Mouse (Mus musculus): ENCODE measurements around the gene Evi2b.

Evi2b gene

DNA sequence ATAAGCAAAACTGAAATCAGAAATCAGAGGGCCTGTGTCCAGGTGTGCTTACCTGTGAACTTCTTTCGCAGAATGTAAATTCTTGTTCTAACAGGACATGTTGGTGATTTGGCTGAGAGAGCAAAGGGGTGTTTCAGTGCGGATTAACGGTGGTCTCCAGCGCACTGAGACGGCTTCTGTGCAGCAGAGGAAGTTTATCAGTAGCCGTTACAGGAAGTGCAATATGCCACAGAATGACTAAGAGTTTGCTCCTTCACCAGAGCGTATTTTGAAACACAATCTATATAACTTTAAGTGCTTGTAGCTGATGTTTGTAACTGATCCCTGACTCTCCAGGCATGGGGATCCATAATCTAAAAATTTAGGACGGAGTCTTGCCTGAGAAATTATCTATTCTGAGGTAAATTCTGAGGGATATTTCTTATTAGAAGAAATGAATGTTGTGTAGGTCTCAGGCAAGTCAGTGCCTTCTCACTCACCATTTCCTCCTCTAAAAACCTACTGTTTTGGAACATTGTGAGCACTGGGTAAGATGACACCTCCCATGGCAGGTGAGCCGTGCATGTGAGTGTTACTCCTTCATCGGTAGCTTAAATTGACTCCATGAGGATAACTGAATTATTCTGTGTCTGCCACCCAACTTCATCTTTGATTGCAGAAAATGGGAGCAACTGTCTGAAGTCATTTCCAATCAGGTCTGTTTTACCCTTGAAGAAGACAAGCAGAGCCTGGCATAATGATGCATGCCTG lies at the start of gene Evi2b:
Evi2b (minus strand) TSS at position 203 of the 750 bp plus-strand sequence.
- DNase-seq (ENCODE audit: low read depth, low spot score): no peak

DNA sequence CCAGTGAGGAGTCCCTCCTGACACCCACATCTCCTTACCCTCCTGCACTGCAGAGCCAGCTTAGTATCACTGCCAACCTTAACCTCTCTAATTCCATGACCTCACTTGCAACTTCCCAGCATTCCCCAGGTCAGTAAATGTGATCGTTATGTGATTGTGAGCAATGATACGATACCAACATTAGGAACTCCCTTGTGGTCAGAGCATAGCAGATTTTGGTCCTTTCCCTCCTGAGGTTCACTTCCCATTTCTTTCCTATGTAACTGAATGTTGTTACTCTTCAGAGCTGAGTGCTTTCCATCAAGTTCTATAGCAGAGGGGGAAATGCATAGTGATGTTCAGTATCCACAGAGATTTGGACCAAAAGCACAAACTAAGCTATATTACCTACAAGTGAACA lies 46.8 kb upstream of the Evi2b start:
- DNase-seq (ENCODE audit: low read depth, low spot score): no peak

DNA sequence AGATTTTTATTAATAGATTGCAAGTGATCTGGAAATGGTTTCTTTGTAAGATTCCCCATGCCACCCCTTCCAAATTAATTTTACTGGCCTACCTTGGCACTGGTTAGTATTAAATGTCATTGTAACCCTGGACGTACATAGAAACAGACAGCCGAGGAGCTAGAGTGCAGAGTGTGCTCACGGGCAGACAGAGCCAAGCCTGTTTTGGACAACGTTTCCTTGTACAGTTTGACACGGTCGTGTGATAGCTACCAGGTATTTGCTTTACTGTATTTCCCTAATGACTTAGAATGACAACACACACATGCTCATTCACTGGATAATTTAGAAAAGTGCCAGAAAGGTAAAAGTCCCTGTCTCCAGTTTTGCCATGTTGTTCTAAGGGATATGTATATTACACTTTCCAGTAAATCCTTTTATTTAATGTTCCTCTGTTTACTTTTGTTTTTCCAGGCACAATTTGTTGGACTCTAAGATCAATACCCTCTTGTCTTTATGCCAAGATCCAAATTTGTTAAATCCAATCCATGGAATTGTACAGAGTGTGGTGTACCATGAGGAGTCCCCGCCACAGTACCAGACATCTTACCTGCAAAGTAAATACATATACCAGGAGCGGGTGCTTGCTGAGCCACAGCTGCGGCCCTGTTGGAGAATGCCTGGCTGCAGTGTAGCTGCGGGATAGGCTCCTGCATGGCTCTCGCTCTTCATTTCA lies 44.8 kb upstream of the Evi2b start:
- no peak for DNase-seq (ENCODE audit: low read depth, low spot score)

DNA sequence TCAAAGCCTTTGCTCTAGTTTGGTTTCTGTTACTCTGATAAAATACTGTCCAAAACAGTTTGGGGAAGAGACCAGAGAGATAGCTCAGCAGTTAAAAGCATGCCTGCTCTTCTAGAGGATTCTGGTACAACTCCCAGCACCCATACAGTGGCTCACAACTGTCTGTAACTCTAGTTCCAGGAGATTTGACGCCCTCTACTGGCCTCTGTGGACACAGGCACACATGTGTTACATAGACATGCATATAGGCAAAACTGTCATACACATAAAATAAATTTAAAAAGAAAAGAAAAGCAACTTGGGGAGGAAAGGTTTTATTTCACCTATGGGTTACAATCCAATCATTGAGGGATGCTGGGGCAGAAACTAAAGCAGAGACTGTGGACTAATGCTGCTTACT lies 43.4 kb upstream of the Evi2b start:
- DNase-seq (ENCODE audit: low read depth, low spot score): no peak

DNA sequence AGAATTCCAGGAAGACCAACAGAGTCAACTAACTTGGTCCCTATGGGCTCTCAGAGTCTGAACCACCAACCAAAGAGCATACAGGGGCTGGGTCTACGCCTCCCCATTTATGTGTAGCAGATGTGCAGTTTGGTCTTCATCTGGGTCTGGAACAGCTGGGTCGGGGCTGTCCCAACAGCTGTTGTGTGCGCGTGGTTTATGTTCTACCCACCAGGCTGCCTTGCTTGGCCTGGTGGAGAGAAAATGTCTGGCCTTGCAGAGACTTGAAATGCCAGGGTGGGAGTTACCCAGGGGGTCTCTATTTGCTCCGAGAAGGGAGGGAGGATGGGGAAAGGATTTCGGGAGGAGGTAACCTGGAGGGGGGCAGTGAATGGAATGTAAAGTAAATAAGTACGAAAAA lies 39.9 kb upstream of the Evi2b start:
- DNase-seq (ENCODE audit: low read depth, low spot score): no peak

DNA sequence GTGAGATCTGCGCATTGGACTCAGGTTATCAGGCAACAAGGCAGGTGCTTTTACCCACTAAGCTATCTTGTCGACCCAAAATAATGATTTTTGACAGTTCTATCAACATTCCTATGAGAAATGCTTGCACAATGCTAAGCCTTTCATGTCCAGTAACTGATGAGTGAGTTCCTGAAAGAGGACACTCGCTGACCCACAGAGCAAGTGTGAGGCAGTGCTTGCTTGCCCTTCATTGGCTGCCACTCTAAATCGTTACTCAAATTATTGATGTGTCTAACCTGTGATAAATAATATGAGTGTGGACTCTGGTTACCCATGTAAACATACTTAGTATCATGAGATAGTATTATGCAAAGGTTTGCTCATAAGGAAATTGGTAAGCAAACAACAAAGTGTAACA lies 37.0 kb upstream of the Evi2b start:
- no peak for DNase-seq (ENCODE audit: low read depth, low spot score)

DNA sequence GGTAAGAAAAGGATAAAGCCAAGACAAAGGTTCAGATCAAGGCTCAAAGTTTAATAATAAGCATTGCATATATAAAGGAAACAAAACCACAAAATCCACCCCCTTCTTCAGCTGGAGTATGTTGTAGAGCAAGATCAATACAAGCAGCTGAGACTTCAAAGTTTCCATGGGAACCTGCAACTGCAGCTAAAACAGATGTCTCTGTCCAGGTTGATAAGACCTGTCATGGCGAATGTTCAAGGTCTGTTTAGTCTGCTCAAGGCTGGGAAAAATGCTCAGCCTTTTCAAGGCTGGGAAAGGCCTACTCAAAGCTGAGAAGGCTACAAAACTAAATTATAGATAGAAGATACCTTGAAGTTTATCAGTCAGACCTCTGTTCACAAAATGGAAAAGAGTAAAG lies 29.1 kb upstream of the Evi2b start:
- no peak for DNase-seq (ENCODE audit: low read depth, low spot score)

DNA sequence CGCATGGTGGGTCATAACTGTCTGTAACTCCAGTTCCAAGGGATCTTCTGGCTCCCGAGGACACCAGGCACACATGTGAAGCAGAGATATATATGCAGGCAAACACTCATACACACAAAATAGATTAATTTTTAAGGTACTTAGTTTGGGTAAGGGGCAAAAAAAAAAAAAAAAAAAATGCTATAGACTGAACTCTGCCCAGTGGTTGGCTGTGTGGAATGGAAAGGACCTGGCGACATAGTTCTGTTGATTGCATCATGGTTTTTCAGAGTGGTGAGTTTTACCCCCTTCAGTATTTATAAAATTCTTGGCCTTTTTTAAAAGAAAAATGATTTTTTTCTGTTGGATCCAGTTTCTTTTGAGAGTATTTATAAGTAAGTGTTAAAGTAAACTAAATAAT lies 12.7 kb upstream of the Evi2b start:
- no peak for DNase-seq (ENCODE audit: low read depth, low spot score)

DNA sequence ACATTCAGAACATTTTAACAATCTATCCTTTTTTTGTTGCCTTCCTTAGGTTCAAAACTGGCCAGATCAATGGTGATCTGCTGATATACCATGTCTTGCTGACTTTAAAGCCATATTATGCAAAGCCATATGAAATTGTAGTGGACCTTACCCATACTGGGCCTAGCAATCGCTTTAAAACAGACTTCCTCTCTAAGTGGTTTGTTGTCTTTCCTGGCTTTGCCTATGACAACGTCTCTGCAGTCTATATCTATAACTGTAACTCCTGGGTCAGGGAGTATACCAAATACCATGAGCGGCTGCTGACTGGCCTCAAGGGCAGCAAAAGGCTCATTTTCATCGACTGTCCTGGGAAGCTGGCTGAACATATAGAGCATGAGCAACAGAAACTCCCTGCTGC lies 12.0 kb upstream of the Evi2b start:
- DNase-seq (ENCODE audit: low read depth, low spot score): no peak

DNA sequence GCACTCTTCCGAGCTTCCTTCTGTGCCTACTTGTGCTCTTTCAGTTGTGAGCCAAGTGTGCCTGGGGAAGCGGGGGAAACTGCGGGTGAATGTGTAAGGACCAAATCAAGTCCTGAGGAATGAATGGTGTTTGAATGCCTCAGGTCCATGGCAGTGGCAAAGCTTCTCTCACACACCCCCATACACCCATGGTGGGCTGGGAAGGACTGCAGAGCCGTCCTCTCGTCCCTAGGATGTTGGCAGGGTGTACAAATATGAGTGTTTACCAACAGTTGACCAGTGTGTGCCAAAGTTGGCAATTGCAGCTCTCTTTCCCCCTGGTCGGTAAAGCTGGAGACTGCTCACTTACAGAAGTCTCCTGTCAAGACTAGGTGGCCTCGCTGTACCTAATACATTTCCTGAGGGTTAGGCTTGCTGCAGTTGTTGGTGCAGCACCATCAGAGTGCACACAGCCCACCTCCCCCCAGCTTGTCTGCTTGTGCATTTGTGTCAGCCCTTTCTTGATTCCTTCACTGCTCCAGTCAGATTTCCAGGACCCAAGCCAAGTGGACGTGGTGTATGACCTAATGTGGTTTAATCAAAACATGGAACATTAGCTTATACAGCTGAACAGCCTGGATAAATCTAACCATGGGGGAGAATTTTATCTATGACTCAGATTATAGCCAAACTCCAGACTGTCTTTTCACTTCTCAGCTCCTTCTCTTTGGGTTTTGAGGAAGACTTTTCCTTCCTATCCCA lies 10.6 kb upstream of the Evi2b start:
- DNase-seq (ENCODE audit: low read depth, low spot score): no peak

DNA sequence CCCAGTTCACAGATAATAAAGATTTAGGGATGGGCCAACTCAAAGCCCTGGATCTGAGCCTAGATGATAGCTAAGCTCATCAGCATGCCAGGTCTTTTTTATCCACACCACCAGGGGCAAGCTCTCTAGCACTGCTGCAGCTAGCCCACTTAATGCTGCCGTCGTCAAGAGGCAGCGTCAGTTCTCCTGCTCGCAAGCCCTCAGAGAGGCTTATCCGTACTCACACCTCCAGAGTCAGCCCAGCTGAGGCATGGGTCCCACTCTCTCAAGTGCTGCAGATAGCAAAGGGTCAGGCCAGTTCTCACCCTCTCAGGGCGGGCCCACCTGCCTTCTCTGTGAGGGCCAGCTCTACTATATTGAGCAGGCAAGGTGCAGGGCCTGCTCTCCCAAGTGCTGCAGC lies 9.7 kb upstream of the Evi2b start:
- no peak for DNase-seq (ENCODE audit: low read depth, low spot score)

DNA sequence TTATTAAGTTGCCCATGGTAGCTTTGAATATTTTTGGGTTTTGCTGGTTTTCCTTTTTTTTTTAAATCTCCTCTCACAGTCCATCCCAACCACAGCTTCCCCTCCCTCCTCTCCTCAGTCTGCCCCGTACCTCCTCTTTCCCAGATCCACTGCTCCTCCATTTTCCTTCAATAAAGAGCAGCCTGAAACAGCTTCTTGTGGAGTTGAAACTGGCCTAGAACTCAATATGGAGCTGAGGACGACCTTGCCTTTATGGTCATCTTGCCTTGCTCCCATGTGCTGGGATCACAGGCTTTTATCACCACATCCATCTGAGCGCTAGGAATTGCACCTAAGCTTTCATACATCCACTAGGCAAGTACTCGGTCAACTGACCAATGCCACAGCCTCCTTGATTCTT lies 7.9 kb upstream of the Evi2b start:
- no peak for DNase-seq (ENCODE audit: low read depth, low spot score)

DNA sequence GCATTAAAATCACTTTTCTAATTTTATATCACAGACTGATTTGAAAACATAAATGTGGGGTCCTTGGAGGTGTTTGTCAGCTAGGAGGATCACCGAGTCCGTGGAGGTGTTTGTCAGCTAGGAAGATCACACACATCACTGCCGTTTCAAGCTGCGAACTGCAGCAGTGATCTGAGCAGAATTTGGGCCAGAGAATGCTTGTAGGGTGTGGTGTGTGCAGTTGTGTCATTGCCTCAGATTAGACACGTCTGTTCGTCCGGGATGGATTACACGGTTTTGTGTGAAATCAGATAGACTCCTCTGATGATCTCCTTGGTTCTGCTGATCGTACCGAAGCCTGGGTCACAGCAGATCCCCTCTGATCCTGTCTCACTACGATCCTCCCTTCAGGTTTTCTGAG lies 7.2 kb upstream of the Evi2b start:
- peak; percentile 30 for DNase-seq (ENCODE audit: low read depth, low spot score)

DNA sequence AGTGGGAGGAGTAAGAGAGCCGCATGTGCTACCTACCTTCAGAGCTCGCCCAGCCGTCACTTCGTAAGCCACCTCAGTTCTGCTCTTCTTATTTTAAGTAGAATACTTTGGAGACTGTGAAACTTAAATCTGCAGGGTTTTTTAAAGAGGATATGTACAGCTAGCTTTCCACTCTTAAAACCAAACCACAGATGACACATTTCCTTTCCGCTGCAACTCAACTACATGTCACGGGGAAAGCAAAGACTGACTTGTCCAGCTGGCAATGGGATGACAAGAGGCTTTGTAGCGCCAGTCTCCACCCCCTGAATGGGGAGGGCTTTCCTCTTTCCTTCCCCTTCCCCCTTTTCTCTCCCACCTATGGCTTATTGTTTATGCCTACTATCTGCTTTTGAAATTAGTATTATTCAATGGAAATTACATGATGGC lies 6.8 kb upstream of the Evi2b start, which contains the start of the genes Evi2 and Evi2a:
Evi2 (minus strand) TSS at position 257 of the 429 bp plus-strand sequence.
Evi2a (minus strand) TSS at position 277 of the 429 bp plus-strand sequence.
- DNase-seq (ENCODE audit: low read depth, low spot score): peak; percentile 63

DNA sequence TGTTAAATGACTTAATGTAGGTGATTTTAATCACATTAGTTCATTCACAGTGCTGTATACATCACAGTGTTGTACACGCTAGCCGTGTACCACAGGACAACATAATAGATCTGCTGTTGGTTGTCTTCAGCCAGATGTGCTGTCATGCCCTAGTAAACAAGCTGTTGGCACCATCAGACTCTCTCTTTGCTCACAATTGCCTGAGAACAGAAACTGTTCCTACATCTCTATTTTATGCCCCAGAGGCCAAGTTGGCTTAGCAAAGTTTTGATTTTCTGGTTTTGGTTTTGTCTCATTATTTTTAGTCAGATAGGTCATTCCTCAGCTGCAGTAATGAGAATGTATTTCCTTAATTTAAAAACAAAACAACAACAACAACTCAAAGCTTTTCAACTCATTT lies 6.2 kb upstream of the Evi2b start:
- peak; percentile 18 for DNase-seq (ENCODE audit: low read depth, low spot score)

DNA sequence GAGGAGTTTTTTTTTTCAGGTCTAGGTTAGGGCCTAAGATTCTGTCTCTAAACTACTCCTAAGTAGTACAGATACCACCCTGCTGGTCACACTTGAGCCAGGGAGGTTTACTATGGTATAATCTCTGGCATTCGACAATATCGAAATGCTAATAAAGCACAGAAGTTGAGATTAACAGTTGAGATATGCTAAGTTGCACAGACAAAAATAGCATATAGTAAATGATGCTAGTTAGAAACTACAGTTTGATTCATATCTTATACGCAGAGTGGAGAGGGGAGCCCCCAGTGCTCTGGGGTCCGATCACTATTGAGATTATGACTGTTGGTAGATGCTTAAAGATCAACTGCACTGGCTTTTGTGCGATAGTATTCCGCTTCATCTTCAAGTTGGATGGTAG lies 5.7 kb upstream of the Evi2b start:
- no peak for DNase-seq (ENCODE audit: low read depth, low spot score)

DNA sequence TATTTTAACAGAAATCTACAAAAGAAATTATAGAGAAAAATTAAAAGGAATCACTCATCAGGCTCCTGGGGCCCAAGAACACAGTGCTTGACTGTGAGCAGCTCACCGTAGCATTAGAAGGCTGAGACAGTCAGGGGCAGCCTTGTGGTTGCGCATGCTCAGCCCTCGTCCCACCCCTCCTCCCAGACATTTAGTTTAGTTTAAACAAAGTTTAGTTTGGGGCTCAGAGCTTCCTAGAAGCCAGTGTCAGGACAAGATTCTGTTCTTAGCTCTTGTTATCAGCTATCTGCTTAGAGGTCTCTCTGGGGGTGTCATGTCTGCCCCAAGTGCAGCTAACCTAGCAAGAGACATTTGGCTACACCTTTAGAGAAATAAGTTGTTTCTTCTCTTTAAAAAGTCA lies 5.0 kb upstream of the Evi2b start:
- DNase-seq (ENCODE audit: low read depth, low spot score): no peak

DNA sequence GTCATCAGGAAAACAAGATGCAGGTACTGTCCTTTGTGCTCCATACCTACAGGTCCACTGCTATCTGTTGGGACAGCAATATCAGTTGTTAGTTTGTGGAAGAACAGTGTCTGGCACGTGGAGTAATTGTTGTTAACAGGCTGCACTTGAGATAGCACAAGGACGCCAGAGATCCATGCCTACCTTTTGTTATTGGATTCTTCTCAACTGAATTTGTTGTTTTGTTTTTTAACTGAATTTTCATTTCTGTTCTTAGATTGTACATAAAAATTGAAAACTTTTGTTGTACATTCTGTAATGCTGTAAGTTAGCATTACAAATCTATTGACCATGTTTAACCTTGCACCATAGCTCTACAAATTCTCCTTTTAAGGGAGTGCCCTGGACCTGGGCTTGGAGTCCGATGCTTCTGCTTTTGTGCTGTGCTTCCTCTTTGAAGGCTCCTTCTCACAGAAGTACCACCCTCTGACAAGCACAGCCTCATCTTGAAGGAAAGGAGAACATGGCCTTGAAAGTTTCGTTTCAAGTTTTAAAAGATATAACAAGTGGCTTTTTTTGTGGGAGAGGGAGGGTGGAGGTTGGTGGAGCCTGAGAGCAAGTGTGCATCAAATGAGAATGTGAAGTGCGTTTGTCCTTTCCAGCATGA lies 4.3 kb upstream of the Evi2b start:
- peak; percentile 54 for DNase-seq (ENCODE audit: low read depth, low spot score)

DNA sequence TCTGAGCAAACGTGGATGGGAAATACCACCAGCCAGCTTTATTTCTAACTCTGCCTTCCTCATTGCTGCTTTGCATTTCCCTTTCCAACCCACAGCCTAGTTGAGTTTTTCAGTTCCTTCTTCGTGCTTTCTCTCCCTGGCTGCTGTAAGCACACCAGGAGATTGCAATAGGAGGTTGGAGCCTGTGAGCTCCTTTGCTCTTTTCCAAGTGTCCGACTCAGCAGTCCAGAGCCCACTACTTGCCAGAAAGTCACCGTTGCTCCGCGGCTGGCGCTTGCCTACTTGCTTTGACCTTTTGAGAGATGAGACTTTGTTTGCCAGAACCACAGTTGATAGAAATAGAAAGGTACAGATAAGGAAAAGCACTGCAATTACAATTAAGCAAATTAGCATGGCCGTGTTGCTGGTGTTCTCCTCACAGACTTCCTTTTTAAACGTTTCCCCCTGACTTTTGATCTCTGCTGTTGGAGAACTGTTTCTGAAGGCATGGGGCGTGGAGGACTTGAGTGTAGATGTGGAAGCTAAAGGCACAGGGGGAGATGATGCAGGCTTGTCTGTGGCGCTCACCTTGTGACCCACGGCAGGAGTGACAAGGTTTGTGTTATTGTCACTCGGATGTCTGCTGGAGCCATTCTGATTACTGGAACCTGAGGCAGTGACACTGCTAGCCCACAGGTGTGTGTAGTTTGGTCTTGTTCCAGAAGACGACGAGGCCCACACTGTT lies 3.6 kb upstream of the Evi2b start:
- DNase-seq (ENCODE audit: low read depth, low spot score): peak; percentile 82

DNA sequence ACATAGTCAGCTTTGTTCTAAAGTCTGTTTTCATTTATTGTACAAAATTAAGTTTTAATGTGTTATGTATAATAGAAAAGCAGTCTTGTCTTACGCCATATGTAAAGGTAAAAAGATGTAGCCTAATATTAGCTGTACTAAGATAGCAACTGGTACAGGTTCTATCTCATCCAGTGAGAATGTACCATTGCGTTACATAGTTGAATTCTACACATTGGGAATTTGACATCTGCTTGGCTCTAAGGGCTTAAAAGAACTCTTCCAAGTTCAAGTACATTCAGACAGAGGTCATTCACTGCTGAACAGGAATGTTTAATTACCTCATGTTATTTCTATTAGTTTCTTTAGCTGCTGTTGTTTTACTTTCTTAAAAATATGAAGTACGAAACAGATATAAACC lies 3.0 kb upstream of the Evi2b start:
- no peak for DNase-seq (ENCODE audit: low read depth, low spot score)

DNA sequence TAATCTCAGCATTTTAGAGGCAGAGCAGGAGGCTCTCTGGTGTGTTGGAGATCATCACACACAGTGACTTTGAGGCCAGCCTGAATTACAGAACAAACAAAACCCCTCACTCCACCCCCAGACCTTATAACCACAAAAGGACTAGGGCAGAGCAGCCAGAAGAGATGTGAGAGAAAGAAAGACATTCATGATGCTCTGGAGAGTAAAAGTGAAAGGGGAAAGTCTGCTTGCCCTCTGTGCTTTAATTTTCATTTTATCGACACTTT lies 681 bp upstream of the Evi2b start:
- DNase-seq (ENCODE audit: low read depth, low spot score): no peak

DNA sequence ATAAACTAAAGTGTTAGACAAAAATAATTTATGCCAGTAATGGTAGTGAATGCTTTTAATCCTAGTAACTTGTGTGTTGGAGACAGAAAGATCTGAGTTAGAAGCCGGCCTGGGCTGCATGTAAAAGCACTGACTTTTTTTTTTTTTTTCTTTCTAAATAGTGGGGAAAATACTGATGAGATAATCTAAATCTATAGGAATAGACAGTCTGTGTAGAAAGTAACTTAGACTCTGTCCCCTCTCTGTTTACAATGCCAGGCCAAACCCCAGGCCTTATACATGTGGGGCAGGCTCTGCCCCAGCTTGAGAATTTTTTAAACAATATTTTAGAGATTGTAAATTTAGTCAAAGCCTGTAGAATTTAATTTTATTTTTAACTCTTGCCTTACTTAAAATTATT lies 618 bp downstream of the Evi2b start:
- no peak for DNase-seq (ENCODE audit: low read depth, low spot score)
